Mouse (Mus musculus) hindbrain, embryonic 14.5 days (tissue): ENCODE results near the gene N4bp1. TPM values are rescaled to one million over a fixed set of nuclear protein-coding genes. Genes with fewer than 3 reads are reported as not detected.

Experiments
- ATAC-seq: fragments of 200-750 bp; cut with Nextera tagmentation; 2 replicates; pipeline ENCODE4 v1.8.0; 2017; ENCODE audit warnings: moderate number of reproducible peaks, mild to moderate bottlenecking, moderate TSS enrichment, moderate library complexity; ENCODE audit not compliant: low FRiP score
- DNase-seq: peaks from one replicate; pipeline ENCODE4 v3.0.0-alpha.2; 2015; ENCODE audit warnings: low spot score
- H3K27ac ChIP-seq: fragments of 300-500 bp; sonication (generic); 2 replicates; pipeline ENCODE4 v1.5.1; 2014; ENCODE audit warnings: mild to moderate bottlenecking, moderate library complexity
- H3K27me3 ChIP-seq: fragments of 300-500 bp; sonication (generic); 2 replicates; pipeline ENCODE4 v1.6.1; 2014; ENCODE audit warnings: mild to moderate bottlenecking, low read length, mixed read lengths; ENCODE audit not compliant: control insufficient read depth, insufficient read depth
- H3K36me3 ChIP-seq: fragments of 300-500 bp; sonication (generic); replicated peaks from 2 replicates; pipeline ENCODE4 v1.6.1; 2014; ENCODE audit not compliant: control insufficient read depth, insufficient read depth
- H3K4me1 ChIP-seq: fragments of 300-500 bp; sonication (generic); replicated peaks from 2 replicates; pipeline ENCODE4 v1.6.1; 2014; ENCODE audit warnings: antibody characterized with exemption, low read length, mixed read lengths; ENCODE audit not compliant: control insufficient read depth, insufficient read depth
- H3K4me2 ChIP-seq: fragments of 300-500 bp; sonication (generic); replicated peaks from 2 replicates; pipeline ENCODE4 v1.6.1; 2014; ENCODE audit warnings: mild to moderate bottlenecking, moderate library complexity
- H3K4me3 ChIP-seq: fragments of 300-500 bp; sonication (generic); replicated peaks from 2 replicates; pipeline ENCODE4 v1.5.1; 2014; ENCODE audit warnings: mild to moderate bottlenecking, low read length
- H3K9ac ChIP-seq: fragments of 300-500 bp; sonication (generic); 2 replicates; pipeline ENCODE4 v1.6.1; 2014
- H3K9me3 ChIP-seq: fragments of 300-500 bp; sonication (generic); 2 replicates; pipeline ENCODE4 v1.6.1; 2016; ENCODE audit warnings: low read length; ENCODE audit not compliant: control insufficient read depth
- WGBS: fragments of 180-500 bp; shearing (Covaris S2); extraction: QIAGEN DNeasy Blood & Tissue Kit; methylation state at CpG from one replicate; pipeline ENCODE4 v1.1.7; 2014; 5-methylcytosine and 5-hydroxymethylcytosine counted together
- polyA plus RNA-seq: library from polyadenylated mRNA; unstranded; fragments of >200 nt; fragmentation: Nextera tagmentation; extraction: Ambion mirVana; gene quantifications from 2 replicates; pipeline ENCODE4 v1.2.1, GENCODE M21; 2014

Gene N4bp1
- polyA plus RNA-seq, 1 experiment from 2014 or later, result 11.0 TPM

DNA sequence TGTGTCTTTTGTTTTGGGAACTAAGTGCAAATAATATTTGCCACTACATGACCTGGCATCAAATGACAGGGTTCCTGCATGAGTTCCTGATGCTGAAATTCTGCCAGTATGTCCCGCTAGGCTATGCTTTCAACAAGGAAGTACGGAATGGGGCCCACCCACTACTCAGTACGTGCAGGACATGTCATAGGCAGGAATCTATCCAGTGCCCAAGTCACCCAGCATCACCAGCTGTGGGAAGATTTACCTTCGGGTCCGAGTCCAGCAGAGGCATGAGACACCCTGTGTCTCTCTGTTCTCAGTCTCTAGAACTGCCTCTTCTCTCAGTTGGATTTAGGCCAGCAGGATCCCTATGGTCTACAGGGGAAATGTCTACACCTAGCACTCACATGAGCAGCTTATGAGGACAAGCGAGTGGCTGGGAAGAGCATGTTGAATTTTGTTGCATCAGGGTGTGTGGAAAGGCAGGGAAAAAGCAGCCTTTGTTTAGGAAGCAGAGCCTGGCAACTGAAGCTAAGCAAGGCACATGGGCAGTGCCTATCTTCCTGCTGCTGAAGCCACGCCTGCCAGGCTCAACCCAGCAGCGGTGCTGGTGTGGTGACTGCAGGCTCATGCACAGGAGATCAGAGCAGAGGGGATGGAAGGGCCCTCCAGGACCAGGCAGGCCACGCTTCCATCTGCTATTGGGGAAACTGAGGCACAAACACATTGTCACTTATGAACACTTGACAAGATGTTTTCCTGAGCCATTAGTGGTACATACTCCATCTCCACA, 59.2 kb downstream of the N4bp1 start:
- no peaks in the 10 kb centered on the region for H3K4me1 ChIP-seq
- WGBS, result 84% methylated on average over 9 of the region's 9 CpGs
- no peak overlapping the region for H3K4me3 ChIP-seq
- no peak overlapping the region for H3K4me2 ChIP-seq
- H3K27ac ChIP-seq, result no peak overlapping the region
- no peaks in the 10 kb centered on the region for H3K36me3 ChIP-seq
- no peaks in the 10 kb centered on the region for H3K9me3 ChIP-seq
- no peak overlapping the region for H3K9ac ChIP-seq
- no peak for ATAC-seq
- DNase-seq, result no peak
- no peaks in the 10 kb centered on the region for H3K27me3 ChIP-seq

DNA sequence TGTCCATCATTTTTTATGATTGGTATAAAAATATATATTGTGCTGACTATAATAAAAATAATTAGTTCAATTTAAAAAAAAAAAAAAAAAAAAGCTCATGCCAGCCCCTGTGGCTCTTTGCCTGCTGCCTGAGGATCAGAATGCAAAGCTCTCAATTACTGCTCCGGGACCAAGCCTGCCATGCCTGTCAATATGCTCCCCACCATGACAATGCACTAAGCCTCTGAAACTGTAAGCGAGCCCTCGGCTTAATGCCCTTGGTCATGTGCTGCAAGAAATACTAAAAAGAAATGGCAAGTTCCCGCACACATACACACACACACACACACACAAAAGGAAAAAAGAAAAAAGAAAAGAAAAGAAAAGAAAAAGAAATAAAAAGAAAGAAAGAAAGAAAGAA, 60.3 kb downstream of the N4bp1 start:
- peak; percentile 40 for DNase-seq
- 14% methylated on average over 4 of the region's 4 CpGs for WGBS
- ATAC-seq, result no peak

DNA sequence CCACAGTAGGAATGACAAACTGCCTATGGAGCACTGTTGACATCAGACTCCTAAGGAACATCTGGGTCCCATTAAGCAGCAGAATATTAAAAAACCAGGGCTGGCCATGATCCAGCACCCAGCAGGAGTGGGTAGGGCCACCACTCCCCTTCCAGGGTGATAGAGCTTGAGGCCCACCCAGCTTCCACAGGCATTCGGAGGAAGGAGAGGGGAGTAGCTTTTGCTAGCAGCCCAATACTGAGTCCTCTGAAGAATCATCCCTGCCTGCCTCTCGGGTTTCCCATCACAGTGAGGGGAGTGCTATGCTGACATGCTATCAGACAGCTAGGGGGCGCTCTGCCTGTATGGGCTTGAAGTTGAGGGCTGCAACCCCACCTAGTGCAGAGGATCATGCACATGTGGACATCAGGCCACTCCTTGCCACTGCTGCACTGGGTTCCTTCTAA, 64.3 kb downstream of the N4bp1 start:
- 19% methylated on average over 3 of the region's 3 CpGs for WGBS
- ATAC-seq (peak; percentile 34; the same call in 1 of the 2 replicates), DNase-seq (peak; percentile 36)
- Histone ChIP-seq H3K36me3 (no peaks in the 10 kb centered on the region), H3K9ac (no peak overlapping the region), H3K27ac (no peak overlapping the region), H3K4me1 (no peaks in the 10 kb centered on the region), H3K9me3 (no peaks in the 10 kb centered on the region), H3K4me2 (no peak overlapping the region), H3K4me3 (no peak overlapping the region), H3K27me3 (no peaks in the 10 kb centered on the region)

More for the DNA sequence above, 60.3 kb downstream of the N4bp1 start:
- Histone ChIP-seq H3K27me3 (no peaks in the 10 kb centered on the region), H3K4me1 (no peaks in the 10 kb centered on the region), H3K4me2 (no peak overlapping the region), H3K9ac (no peak overlapping the region), H3K36me3 (no peaks in the 10 kb centered on the region), H3K27ac (no peak overlapping the region), H3K9me3 (no peaks in the 10 kb centered on the region), H3K4me3 (no peak overlapping the region)

DNA sequence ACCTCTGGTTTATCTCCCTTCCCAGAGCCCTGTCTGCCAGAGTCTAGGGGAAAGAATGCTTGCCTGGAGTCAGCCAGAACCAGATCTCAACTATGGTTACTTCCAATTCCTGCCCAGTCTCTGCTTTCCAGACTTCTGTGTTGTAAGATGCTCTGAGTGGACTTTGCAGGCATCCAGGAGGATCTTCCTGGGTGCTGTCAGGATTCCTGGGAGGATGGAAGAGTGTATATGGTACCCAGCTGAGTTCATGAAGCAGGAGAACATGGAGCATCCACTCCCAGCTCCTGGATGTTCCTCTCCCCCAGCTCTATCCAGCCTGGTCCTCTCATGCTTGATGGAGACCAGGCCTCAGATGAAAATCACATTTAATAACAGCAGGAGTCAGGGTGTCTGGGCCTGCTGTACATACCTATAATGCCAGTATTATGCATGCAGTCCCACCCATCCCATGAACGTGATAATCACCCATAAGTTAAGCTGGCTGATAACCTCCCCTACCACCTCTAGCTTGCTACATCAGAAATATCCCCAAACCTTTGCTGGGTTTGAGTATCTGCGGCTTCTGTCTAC, 64.8 kb downstream of the N4bp1 start:
- ATAC-seq (no peak), DNase-seq (no peak)
- H3K9me3 ChIP-seq, result no peaks in the 10 kb centered on the region
- no peak overlapping the region for H3K4me2 ChIP-seq
- no peaks in the 10 kb centered on the region for H3K36me3 ChIP-seq
- WGBS, result 68% methylated on average over 2 of the region's 2 CpGs
- no peaks in the 10 kb centered on the region for H3K27me3 ChIP-seq
- no peak overlapping the region for H3K4me3 ChIP-seq
- no peak overlapping the region for H3K9ac ChIP-seq
- H3K4me1 ChIP-seq, result no peaks in the 10 kb centered on the region
- no peak overlapping the region for H3K27ac ChIP-seq

DNA sequence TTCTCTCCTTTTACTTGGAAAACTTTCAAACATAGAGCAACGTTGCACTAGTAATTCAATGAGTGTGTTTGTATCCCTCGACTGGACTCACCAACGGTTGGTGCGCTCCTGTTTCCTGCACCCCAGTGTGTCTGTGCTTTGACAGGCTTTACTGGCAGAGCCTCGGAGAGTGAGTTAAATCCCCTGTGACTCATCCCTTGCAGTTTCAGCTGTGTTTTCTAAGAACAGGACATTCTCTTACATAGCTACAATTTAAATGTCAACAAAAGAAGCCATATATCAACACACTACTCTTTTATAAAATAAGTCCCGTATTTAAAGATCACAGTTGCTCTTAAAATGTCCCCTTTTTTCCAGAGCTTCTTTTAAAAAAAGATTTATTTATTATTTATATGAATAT, 65.6 kb downstream of the N4bp1 start:
- H3K27ac ChIP-seq, result no peak overlapping the region
- H3K36me3 ChIP-seq, result no peaks in the 10 kb centered on the region
- no peak overlapping the region for H3K4me2 ChIP-seq
- no peak overlapping the region for H3K9ac ChIP-seq
- no peaks in the 10 kb centered on the region for H3K4me1 ChIP-seq
- no peak for ATAC-seq
- H3K9me3 ChIP-seq, result no peaks in the 10 kb centered on the region
- H3K4me3 ChIP-seq, result no peak overlapping the region
- WGBS, result 58% methylated on average over 6 of the region's 6 CpGs
- DNase-seq, result no peak
- no peaks in the 10 kb centered on the region for H3K27me3 ChIP-seq

- Histone ChIP-seq H3K4me3 (no peak overlapping the region), H3K9me3 (no peaks in the 10 kb centered on the region), H3K27me3 (no peaks in the 10 kb centered on the region), H3K27ac (no peak overlapping the region), H3K4me1 (no peaks in the 10 kb centered on the region), H3K4me2 (no peak overlapping the region), H3K9ac (no peak overlapping the region), H3K36me3 (no peaks in the 10 kb centered on the region)
- ATAC-seq (no peak), DNase-seq (no peak)
- WGBS, result 88% methylated on average over 15 of the region's 15 CpGs
Observed at GRCm38 (mm10) chr8:86808990-86809960, 75.8 kb downstream of the N4bp1 start.

DNA sequence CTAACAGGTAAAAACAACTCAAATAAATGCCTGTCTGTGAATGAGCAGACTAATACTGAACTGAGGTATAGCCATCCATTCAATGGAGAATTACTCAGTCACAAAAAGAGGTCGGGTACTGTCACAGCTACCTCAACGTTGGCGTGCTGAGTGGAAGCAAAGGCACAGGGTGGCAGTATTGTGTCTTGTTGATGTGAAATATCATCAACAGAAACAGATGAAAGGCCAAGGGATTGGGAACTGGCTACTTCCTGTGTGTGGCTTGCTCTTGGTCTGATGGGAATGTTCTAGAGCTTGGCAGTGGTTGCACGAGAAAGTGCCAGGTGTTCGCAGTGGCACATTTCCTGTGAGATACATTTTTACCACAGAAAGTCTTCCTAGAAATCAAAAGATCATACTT, 76.8 kb downstream of the N4bp1 start:
- Histone ChIP-seq H3K9me3 (no peaks in the 10 kb centered on the region), H3K4me2 (no peak overlapping the region), H3K27ac (no peak overlapping the region), H3K27me3 (no peaks in the 10 kb centered on the region), H3K4me3 (no peak overlapping the region), H3K36me3 (no peaks in the 10 kb centered on the region), H3K9ac (no peak overlapping the region), H3K4me1 (no peaks in the 10 kb centered on the region)
- ATAC-seq, result no peak
- WGBS, result 78% methylated on average over 5 of the region's 5 CpGs
- no peak for DNase-seq

DNA sequence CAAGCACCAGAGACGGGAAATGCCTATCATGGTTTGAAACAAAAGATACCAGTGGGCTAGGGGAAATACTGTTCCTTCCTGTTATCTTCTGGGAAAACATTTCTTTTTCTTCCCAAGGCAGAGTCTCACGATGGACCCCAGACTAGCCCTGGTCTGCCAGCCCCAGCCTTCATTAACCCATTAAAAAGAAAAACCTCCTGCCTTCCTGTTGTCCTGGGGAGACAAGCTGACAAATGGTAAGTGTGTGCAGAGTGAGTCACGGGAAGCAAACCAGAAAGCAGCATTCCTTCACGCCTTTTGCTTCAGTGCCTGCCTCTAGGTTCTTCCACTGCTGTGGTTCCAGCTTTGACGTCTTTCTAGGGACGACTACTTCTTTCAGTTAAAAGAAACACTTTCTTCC, 83.1 kb downstream of the N4bp1 start:
- ATAC-seq (no peak), DNase-seq (no peak)

DNA sequence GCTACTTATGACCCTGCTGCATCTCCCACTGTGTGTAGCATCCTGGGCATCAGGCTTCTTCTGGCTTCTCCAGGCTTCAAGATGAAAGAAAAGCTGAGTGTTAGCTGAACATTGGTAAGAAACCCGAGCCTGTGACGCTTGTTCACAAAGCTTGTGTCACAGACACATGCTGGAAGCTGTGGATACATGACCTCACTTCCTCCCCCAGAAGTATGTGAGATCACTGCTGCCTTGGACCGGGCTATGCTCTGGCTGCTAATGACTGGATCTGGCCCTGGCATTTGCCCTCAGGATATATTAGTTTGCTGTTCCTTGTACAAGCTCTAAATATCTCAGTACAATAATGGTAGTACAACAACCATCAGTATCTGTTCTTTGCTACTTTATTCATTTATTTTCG, 84.1 kb downstream of the N4bp1 start:
- Histone ChIP-seq H3K27ac (no peak overlapping the region), H3K9me3 (no peaks in the 10 kb centered on the region), H3K9ac (no peak overlapping the region), H3K4me1 (no peaks in the 10 kb centered on the region), H3K27me3 (no peaks in the 10 kb centered on the region), H3K4me2 (no peak overlapping the region), H3K4me3 (no peak overlapping the region), H3K36me3 (no peaks in the 10 kb centered on the region)
- ATAC-seq, result no peak
- 81% methylated on average over 4 of the region's 4 CpGs for WGBS
- DNase-seq, result no peak

More for the DNA sequence above, 83.1 kb downstream of the N4bp1 start:
- Histone ChIP-seq H3K27ac (no peak overlapping the region), H3K9ac (no peak overlapping the region), H3K36me3 (no peaks in the 10 kb centered on the region), H3K27me3 (no peaks in the 10 kb centered on the region), H3K9me3 (no peaks in the 10 kb centered on the region), H3K4me1 (no peaks in the 10 kb centered on the region), H3K4me3 (no peak overlapping the region), H3K4me2 (no peak overlapping the region)
- WGBS, result 51% methylated on average over 6 of the region's 6 CpGs
